Mouse (Mus musculus) c-Kit-negative CD71-positive TER-119-positive erythroid progenitor cells, embryonic 14.5 days (primary cell): ENCODE data around the gene Thbd.

Source experiments
- DNase-seq: peaks from one replicate; pipeline ENCODE4 v3.0.0-alpha.2; 2013; ENCODE audit warnings: low read depth, low spot score

Thbd gene

DNA sequence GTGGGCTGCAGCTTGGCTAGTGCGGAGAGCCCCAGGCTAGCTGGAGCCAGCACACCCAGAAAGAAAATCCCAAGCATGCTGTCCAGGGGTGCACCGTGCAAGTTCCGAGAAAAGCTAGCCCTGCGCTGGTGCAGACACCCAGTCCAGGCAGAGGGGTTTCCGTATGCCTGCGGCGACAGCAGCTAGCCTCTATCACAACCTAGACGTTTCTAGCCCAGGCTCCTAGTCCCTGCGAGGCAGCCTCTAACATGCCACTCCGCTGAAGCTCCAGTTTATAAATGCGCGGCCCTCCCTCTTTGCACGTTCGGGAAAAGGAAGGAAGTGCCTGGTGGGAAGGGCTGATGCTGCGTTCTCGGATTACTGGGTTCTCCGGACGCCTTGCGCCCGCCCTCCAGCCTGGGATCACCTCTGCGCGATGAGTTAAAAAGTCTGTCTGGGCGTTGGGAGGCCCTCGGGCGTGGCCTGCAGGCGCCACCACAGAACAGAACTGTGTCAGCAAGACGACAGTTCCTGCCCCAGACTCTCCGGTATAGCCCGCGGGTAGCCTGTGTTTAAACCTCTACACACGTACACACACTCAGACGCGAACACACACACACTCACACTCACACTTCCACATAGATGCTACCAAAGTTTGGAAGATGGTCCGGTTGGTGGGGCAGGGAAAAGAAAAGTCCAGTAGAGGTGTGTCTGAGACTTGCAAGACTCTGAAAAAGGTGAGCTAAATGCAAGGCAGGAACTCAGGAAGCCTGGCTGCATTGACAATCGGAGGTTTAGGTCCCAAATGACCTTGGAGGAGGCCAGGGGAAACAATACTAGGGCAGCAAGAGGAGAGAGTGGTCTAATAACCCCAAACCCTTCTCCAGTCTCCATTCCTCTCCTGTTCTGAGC lies at the start of gene Thbd:
Gene Thbd, minus strand, starts transcription at position 319 of the 891 bp plus-strand sequence.
- DNase-seq = no peak

DNA sequence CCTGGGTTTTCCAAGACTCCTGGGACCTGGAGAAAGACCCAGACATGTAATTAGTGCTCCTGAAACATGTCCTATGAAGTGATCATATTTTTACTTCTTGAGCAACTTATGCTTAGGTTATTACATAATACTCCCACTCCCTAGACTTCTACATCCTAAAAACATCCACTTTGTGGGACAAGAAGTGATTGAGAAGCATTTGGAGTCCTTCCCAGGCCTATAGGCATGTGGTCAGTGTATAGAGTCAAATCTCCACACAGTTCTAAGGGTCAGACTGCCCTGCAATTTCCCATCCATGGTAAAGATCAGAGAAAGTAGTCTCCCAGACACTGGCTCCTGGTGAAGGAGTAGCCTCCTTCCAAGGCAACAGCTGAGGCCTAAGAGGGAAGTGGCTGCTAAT lies 47.4 kb upstream of the Thbd start:
- no peak for DNase-seq

GRCm38 (mm10) chr2:148454014-148454542 lies 46.1 kb upstream of the Thbd start:
- DNase-seq = no peak

DNA sequence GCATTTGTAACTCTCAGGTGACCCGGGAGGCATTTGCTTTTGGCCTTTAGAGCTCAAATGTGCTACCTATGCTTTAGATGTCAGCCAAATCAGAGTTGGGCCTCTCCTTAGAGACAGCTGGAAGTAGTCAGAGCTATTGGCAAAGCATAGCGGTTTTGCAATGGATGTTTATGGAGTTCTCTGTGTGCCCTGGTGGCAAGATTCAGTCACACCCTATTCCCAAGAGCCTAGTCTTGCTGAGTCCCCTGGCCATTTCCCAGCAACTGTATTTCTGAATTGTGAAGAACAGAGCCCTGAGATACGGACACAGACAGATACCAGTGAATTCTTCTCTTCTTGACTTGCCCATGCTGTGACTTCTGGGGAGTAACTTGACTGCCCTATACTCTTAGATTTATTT lies 45.1 kb upstream of the Thbd start:
- no peak for DNase-seq

GRCm38 (mm10) chr2:148451498-148451897 lies 43.5 kb upstream of the Thbd start:
- DNase-seq = no peak

DNA sequence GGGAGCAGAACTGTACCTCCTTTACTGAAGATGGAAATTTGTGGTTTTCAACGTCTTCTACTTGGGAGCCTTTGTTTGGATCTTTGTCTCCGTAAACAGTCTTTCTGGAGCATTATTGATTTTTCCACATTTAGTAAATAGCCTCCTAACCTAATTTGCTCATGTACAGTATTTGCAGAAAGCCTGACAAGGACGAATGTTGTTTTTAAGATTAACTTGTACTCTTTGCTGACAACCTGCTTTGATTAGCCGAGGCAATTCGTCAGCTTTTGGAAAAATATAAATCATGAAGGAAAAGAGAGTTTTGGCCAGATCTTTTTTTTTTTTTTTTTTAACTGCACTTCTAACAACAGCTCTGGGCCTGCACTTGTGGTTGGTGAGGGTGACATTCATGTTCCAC lies 42.6 kb upstream of the Thbd start:
- DNase-seq = no peak

DNA sequence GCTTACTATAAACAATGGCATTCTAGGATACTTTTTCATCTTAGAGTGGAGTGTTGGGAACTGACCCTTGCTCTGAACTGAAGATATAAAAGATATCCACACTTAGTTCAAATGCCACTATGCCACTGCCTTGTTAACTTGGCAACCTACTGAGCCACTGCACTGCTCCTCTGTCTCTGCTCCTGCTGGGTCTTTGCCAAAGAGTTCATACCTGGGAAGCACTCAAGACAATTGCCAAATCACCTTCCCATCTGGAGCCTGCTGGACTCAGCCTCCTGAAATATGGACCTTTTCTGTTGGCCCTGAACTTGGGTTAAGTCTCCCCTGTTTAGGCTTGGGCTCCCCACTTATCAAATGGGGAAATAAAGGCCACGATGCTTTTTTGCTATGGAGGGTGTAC lies 41.7 kb upstream of the Thbd start:
- no peak for DNase-seq

GRCm38 (mm10) chr2:148446446-148446845 lies 38.5 kb upstream of the Thbd start:
- no peak for DNase-seq

GRCm38 (mm10) chr2:148445616-148446015 lies 37.6 kb upstream of the Thbd start:
- DNase-seq = no peak

DNA sequence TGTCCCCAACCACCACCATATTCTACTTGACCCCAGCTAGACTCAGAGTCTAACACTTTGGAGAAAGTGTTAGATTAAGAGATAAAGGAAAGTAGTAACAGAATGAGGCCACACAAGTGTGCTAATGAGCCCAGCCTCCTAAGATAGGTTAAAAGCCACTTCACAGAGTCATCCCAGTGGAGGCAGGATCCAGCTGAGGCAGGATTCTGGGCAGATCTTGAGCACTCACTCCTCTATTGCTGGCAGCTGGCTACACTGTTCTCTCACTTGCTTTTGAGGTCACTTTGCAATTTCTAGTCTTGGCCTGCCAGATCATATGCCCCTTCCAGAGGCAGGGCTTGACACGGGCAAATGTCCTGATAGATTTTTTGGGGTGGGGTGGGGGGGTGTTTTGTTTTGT lies 36.5 kb upstream of the Thbd start:
- no peak for DNase-seq

DNA sequence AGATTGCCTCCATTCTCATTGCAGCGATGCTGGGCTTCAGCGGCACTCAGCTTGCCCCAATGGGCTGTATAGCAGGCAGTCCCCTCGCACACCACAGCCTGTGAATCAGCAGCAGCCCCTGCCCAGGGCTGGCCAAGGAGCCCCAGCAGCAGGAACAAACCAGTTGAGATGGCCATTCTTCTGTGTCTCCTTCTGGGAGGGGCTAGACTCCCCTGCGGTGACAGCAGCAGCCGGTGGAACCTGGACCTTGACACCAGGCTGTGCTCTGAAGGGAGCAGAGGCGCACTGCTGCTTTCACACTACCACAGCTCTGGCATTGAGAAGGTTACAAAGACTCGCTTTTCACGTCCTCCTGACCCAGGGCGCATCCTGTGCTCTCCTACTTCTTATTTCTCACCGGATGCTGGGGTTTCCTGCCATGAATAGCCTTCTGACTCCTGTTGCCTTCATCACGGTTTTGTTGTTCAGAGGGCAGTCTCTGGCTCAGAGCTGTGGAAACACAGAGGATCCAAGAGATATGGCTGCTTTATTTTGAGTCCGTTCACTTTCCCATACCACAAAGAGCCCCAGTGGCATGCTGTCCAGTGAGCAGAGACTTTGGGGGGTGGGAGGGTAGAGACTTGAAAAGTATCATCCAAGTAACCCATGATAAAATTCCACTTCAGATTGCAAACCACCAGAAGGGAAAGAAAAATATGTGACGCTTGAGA lies 35.4 kb upstream of the Thbd start, which contains the start of gene Cd93:
Gene Cd93, minus strand, starts transcription at position 315 of the 710 bp plus-strand sequence.
- no peak for DNase-seq

DNA sequence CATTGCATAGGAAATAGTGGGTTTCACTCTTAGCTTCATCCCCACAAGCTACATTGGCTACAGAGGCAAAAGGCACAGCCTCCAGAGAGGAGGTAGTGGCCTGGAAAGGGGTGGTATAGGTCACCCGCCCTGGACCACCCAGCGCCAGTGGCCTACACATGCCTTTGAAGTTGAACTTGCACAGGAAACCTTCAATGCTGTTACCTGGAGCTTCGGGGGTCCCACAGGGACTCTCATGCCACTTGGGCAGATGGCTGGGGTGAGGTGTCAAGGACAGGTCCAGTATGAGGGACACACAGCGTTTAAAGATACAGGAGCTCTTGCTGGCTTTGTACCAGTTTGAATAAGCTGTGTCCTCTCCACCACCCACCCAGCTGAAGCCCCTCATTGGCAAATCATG lies 34.7 kb upstream of the Thbd start:
- DNase-seq = no peak

- no peak for DNase-seq
These were observed 34.2 kb upstream of the Thbd start for GRCm38 (mm10) chr2:148442172-148442571.

GRCm38 (mm10) chr2:148441421-148441820 lies 33.4 kb upstream of the Thbd start:
- DNase-seq = no peak

DNA sequence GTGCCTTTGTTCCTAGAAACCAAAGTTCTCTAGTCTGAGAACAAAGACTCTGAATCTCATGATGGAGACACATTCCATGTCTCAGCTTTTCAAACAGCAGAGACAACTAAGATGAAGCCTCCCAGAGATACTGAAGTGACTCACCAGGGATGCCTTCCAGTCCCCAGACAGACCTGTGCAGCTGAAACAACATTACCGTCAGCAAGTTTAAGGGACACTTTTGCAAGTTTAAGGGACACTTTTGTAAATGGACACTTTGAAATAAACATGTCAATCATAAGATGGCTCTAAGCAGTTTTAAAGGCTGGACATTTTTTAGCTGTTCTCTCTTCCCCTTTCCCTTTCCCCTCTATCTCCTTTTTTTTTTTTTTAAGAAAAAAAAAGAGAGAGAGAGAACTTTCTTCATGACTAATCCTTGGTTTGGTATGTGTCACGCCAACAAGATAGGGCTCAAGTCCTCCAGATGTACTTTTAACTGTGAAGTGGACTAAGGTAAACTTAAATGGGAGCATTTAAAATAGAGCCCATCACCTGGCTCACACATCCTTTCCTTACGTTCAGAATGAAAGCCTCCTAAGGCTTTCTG lies 31.8 kb upstream of the Thbd start:
- no peak for DNase-seq

GRCm38 (mm10) chr2:148436285-148436684 lies 28.3 kb upstream of the Thbd start:
- DNase-seq = no peak

DNA sequence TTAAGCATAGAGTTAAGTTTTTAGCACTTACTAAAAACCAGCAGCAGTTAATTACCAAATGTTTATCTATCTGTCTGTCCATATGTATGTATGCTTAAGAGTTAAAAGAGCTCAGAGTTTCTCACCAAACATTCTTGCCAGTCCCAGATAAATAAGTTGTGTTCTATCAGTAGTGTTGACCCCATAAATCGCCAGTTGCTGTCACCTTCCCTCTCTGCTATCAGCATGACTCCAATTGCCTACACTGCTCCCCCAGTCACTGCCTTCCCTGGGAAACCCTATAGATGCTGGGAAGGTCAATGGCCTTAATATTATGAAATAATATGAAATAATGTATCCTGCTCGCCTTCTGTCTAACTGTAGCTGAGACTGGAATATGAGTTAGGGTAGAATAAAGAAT lies 24.4 kb upstream of the Thbd start:
- no peak for DNase-seq

- no peak for DNase-seq
These were observed 23.0 kb upstream of the Thbd start for GRCm38 (mm10) chr2:148430941-148431340.

DNA sequence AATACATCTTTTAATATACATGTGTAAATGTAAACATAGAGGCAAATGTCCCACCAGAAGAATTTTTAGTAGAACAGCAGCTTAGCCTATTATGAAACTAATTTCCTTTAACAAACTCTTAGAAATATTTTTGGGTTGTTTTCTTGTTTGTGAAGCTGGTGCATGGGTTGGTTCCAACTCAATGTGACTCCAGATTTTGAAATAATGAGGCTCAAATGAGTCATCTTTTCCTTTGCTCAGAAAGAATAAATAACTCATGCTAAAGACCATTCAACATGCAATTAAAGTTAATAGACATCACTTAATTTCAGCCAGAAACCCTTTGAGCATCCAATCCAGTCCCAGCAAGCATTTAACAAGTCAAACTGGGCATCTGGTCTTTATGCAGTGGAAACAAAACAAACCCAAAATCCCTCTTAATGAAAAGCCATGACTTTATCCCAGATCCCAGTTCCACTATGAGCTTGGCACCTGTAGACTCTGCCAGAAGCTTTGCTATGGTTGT lies 21.1 kb upstream of the Thbd start:
- no peak for DNase-seq

- no peak for DNase-seq
These were observed 20.5 kb upstream of the Thbd start for GRCm38 (mm10) chr2:148428523-148428922.

- no peak for DNase-seq
These were observed 19.6 kb upstream of the Thbd start for GRCm38 (mm10) chr2:148427553-148427952.
